Mouse (Mus musculus): ENCODE data around the gene Isy1.

Isy1 gene

DNA sequence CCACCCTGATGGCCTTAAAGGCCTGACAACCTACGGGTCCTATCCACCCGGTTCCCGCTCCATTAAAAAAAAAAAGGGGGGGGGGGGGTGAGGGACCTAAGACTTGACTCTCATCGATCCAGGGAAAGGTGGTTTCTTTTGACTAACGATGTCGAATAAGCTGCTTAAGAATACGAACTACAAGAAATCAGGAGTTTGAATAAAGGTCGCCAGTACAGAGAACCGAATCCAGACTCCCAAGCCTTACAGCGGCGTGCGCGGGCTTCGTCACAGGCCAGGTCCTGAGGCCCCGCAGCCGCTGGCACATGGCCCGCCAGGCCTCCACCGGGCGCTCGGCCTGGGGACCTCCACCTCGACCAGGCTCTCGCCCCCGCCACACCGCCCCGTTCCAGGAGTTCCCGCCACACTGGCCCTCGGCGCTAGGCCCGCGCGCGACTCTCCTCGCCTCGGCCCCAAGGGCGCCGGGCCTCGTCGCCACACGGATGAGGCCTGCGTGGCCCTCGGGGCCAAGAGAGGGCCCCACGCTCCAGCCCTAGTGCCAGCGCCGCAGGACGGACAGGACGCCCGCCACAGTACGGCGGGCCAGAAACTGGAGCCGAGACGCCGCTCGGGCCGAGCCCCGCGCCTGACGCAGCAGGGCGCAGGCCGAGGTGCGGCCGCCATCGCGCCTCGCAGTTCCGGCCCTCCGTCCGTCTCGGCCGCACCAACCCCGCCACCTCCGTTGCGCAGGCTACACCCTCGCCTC, 11.7 kb upstream of the Isy1 start:
- DNase-seq (ENCODE audit: low read depth, low spot score): no peak

DNA sequence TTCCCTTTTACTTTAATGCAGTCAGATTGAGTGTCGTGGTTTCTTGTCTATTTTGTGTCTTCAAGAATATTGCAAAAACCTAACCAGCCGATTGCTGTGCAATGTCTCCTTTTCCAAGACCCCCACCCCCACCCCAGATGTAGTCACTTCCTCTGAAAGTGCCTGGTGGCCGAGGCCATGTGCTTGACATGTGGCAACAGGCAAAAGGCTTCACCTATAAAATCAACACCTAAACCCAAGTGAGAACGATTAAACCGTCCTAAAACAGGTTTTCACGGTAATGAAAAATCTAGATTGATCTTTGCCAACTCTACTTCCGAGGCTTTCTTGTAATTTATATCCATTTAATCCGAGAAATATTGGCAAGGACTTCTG, 11.2 kb upstream of the Isy1 start:
- no peak for DNase-seq (ENCODE audit: low read depth, low spot score)

DNA sequence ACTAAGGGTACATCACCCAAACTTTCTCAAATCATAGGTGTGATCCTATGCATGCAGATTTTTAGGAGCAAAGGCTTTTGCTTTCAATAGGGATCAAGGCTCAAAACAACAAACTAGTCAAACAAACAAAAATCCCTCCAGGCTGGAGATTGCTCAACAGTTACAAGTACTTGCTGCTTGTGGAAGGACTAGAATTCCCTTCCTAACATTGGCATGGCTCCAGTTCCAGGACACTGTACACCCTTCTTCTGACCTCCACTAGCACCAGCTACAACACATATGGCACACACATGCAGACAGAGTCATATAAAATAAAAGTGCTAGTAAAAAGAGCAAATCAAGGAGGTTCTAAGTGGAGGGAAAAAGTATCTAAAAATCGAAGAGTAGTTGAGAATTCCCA, 8.2 kb upstream of the Isy1 start:
- no peak for DNase-seq (ENCODE audit: low read depth, low spot score)

DNA sequence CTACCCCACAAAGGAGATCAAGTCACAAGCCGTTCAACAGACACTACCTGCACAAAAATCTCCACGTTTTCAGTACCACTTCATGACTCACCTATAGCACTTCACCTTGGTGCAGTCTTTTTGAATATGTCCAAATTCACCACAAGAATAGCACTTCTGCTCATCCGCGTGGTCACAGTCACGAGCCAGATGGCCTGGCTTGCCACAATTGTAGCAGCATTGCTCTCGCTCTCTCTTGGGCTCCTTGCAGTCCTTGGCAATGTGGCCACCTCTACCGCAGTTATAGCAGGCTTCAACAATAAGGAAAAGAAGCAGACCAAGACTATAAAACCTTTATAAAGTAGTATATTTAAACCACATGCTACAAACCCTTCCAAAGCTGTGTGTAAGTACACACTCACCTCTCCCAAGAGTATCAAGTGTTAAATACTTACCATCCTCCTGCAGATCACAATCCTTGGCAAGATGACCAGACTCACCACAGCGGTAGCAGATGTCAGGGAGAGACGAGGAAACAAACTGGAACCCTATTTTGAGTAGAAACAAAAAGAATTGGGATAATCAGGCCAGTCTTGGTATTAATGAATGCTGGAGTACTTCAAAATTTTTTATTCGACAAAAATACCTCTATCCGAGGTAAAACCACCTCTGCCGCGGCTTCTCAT, 6.6 kb upstream of the Isy1 start:
- no peak for DNase-seq (ENCODE audit: low read depth, low spot score)

DNA sequence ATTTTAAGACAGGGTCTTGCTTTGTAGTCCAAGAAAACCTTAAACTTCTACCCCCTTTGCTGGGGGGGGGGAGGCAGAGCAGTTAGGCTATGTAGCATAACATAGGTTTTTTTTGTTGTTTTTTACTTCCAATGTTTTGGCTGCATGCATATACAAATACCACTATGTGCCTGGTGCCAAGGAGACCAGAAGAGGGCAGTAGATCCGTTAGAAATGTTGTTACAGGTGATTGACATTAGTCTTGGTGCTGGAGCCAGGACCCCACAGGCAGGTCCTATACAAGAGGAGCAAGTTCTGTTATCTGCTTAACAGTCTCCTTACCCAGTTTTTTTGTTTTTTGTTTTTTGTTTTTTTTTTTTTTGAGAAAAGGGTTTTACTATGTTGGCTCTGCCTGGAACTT, 3.7 kb upstream of the Isy1 start:
- no peak for DNase-seq (ENCODE audit: low read depth, low spot score)

DNA sequence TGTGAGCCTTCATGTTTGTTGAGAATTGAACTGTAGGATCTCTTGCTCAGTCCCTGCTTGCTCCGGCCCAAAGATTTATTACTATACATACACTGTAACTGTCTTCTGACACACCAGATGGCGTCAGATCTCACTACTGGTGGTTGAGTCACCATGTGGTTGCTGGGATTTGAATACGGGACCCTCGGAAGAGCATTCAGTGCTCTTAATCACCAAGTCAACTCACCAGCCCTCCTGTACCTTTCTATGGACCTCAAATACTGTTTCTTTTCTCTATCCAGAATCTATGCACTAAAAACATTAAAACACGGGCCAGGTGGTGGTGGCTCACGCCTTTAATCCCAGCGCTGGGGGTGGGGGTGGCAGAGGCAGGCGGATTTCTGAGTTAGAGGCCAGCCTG, 3.0 kb upstream of the Isy1 start:
- DNase-seq (ENCODE audit: low read depth, low spot score): no peak

DNA sequence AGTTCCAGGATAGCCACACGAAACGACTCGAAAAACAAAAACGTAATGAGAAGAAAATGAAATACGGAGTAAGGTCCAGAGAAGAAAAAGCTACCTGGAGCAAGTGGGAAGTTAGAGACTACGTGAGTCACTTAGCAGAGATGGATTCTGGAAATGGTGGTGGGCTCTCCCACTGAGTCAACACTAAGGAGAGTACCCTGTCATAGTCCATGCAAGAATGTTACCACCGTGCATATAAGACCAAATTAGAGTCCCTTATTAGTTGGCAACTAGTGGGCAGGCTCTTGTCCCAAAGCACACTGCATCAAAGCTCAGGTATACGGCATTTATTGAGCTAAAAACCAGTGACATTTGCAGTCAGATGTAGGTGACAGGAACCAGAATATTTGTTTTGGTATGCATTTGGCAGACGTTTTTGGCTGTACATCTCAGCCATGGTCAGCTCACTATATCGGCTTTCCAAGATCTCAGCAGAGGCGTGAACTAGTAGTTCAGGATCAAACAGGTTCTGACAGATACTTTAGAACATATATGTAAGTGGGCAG, 1.3 kb upstream of the Isy1 start:
- DNase-seq (ENCODE audit: low read depth, low spot score): no peak

- DNase-seq (ENCODE audit: low read depth, low spot score): no peak
Observed at GRCm38 (mm10) chr6:87835695-87836094, 2.9 kb downstream of the Isy1 start, which contains the start of gene Gm45140. Gm45140 (minus strand) TSS chr6:87835795.

DNA sequence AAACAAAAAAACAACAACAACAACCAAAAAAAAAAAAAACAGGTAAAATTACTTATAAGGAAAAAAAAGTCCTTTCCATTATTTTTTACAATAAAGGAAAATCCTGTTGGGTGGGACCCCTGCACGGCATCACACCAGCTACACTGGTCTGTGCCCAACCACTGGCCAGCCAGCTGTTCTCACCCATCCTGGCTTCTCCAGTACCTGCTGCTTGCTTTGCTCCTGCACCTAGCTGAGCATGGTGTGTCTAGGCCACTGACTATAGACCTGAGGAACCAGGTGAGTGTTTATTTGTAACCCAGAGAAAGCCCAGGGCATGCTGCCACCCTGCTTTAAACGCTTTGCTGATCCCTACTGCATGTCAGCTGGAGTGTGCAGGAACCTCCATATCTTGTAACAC, 18.2 kb downstream of the Isy1 start:
- DNase-seq (ENCODE audit: low read depth, low spot score): no peak

DNA sequence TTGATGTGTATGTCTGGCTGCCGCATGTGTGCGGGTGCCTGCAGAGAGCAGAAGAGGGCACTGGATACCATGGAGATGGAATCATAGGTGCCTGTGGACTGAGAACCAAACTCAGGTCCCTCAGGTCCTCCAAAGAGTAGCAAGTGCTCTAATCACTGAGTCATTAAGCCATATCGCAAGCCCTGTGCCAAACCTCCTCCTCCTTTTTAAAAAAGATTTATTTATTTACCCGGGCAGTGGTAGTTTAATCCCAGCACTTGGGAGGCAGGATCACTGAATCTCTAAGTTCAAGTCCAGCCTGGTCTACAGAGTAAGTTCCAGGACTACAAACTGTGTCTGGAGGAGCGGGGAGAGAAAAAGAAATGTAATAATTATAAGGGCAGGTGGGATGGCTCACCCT, 24.1 kb downstream of the Isy1 start:
- no peak for DNase-seq (ENCODE audit: low read depth, low spot score)

DNA sequence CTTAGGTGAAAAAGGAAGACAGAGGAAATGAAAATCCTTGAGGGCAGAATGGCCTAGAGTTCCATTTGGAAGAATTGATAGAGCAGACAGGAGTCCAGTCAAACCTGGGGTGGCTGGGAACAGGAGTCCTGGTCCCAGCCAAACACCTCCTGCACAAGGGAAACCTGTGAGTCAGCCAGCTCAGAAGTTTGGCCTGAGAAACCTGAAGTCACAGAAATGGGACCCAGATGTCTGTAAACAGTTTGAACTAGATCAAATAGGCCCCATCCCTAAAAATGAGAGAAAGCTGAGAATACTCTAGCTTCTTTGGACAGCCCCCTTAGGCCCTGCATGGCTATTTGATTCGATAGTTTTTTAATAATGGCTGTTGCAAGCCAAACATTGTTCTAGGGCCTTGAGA, 25.9 kb downstream of the Isy1 start:
- no peak for DNase-seq (ENCODE audit: low read depth, low spot score)

- peak; percentile 88 for DNase-seq (ENCODE audit: low read depth, low spot score)
Observed at GRCm38 (mm10) chr6:87811675-87812338, 26.8 kb downstream of the Isy1 start, which contains the start of gene Rab43. Rab43 (minus strand) TSS chr6:87812164.

GRCm38 (mm10) chr6:87810713-87811669, 27.6 kb downstream of the Isy1 start:
- no peak for DNase-seq (ENCODE audit: low read depth, low spot score)

DNA sequence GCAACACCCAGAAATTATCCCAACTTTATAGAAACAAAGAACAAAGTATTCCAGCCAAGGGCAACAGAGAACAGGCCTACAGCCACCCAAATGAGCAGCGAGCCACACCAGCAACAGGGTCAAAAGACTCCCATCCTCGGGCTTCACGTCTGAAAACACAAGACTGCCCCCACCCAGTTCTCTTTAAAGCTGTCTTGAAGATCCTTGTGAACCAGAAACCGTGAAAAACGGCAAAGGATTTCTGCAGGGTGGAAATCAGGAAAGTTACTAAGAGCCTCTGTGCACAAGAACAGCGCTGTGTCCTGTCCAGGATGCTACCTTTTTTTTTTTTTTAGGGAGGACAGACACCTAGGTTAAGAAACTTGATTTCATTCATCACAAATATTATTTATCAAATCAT, 28.3 kb downstream of the Isy1 start:
- no peak for DNase-seq (ENCODE audit: low read depth, low spot score)

DNA sequence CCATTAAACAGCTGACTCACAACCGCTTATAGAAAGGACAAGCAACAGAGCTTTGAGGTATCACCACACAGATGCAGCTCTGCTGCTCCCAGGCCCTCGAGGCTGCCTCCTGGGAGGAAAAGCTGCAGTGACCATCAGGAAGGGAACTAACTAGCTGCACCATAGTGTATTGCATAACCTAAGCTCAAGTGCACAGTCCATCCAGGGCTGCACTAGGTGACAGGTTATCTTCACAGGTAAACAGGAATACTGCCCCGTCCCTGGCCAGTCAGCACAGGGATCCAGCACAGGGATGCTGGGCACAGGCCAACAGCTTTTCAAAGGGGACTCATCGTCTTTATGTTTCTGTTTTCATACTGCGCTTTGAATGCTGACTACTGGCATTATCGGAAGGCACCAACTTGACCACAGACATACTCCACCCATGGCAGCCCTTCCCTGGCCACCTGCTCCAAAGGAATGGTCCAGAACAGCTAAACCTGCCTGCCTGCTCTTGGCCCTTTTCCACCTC, 28.9 kb downstream of the Isy1 start:
- DNase-seq (ENCODE audit: low read depth, low spot score): no peak

GRCm38 (mm10) chr6:87809144-87809543, 29.5 kb downstream of the Isy1 start:
- DNase-seq (ENCODE audit: low read depth, low spot score): no peak

DNA sequence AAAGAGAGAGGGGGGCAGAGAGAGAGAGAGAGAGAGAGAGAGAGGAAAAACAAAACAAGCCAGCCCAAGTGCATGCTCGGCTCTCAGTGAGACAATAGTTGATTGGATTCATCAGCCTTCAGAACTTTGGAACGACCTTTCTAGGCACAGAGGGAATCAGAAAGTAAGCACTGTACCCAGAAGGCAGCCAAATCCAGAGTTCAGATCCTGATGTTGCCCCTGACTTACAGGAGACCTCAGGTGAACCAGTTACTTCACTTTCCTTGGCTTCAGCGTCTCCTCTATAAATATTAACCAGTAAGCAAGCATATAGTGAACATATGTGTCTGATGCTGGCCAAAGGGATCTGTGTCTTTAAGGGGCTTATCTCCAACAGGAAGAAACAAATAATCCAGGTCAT, 30.1 kb downstream of the Isy1 start:
- no peak for DNase-seq (ENCODE audit: low read depth, low spot score)

- no peak for DNase-seq (ENCODE audit: low read depth, low spot score)
Observed at GRCm38 (mm10) chr6:87807735-87808440, 30.7 kb downstream of the Isy1 start.

- no peak for DNase-seq (ENCODE audit: low read depth, low spot score)
Observed at GRCm38 (mm10) chr6:87806857-87807256, 31.7 kb downstream of the Isy1 start.

DNA sequence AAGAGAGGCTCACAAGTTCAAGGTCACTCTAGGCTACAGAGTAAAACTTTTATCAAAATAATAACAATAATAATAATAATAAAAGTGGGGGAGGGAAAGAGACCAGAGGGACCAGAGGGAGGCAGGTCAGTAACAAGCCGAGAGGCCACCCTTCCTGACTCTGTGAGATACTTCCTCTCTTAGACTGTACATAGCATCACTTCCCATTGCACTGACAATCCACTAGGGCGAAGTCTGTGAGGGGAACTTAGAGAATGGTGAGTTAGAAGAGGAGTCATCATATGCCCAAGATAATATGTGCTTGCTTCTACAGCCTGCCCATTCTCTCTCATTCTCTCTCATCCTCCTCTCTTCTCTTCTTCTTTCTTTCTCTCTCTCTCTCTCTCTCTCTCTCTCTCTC, 32.6 kb downstream of the Isy1 start:
- no peak for DNase-seq (ENCODE audit: low read depth, low spot score)

DNA sequence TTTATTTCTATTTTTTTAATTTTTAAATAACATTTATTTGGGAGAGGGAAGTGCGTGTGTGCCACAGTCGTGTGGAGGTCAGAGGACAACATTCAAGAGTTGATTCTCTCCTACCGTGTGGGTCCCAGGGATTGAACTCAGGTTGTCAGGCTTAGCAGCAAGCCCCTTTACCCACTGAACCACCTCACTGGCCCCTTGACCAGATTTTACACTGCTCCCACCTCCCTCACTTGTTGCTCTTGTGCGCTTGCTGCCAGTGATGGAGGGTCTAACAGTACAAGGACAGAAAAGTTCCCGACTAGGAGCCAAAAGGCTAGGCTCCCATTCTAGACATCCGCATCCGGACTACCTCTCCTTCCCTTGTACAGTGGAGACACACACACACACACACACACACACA, 33.1 kb downstream of the Isy1 start:
- no peak for DNase-seq (ENCODE audit: low read depth, low spot score)

Measured in WW6 (cell line).